Mouse (Mus musculus) urinary bladder, postnatal 14 days (tissue): ENCODE measurements at regions not wholly inside any gene's neighbourhood (a gene's known extent, or its start where the extent isn't known, plus 50 kb on each side); places are given as distances from the start of the nearest gene placed in this dataset.
"Not testable (repeated sequence)": the region's sequence is repeated elsewhere in the genome, so short reads cannot be mapped to it uniquely, and the experiment has no call there.

Experiments
- DNase-seq: peaks from one replicate; pipeline ENCODE4 v3.0.0; 2021; ENCODE audit warnings: low spot score

DNA sequence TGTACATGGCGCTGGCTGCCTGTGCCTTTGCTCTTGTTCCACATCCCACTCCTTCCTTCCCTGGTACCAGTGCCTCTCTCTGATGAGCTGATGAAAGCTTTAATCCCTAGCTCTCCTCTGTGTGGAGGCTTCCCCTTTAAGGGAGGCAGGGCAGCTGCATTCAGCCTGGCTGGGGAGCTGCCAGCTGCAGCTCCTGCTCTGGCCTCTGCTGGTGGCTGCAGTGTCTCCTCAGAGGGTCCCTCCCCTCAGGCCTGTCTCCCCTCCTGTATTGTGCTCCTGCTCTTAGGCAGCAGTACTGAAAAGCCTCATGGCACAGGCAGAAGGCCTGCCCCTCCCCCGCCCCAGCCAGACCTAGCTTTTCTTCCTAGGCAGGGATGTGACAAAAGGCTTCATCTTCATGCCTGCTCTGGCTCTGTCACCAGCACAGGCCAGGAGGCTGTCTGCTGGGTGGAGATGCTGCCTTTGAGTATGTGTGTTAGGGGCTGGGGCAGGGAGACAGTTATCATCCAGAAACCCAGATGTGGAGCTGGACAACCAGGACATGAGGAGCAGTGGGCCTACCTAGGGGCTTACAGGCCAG, 97.7 kb upstream of the Zcchc13 start:
- not testable (repeated sequence) for DNase-seq

DNA sequence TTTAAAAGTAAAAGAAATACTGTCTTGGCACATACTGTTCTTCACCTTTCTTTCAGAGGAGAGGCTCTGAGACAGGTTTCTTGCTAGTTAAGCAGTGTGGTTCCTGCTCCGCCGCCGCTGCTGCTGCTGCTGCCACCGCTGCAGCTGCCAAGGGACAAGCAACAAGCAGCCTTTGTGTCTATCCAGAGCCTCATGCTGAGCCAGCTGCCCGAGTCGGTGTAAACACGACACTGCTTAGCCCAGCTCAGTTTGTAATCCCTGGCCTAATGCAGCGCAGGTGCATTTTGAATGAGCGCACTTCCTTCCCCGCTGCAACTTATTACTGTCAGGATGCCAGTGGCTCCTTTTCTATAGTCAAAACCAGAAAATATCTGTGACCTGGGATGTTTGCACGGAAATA, 97.1 kb upstream of the Zcchc13 start:
- no peak for DNase-seq

DNA sequence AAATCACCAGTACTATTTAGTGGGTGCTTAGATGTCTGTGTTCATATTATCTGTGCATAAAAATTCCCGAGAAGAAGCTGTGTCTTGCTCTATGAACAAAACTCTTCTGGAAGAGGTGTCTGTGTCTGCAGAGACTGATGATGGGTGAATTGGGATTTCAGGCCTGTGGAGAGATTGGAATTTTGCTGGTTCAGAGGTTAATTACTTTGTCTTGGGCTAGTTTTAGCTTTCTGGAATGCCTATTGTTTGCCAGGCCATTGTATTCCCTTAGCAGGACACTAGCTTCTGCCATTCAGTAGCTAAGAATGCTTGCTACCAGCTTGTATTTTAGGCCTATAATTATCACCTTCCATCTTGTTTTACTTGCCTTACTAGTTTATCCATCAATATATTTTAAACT, 96.6 kb upstream of the Zcchc13 start:
- DNase-seq: no peak

DNA sequence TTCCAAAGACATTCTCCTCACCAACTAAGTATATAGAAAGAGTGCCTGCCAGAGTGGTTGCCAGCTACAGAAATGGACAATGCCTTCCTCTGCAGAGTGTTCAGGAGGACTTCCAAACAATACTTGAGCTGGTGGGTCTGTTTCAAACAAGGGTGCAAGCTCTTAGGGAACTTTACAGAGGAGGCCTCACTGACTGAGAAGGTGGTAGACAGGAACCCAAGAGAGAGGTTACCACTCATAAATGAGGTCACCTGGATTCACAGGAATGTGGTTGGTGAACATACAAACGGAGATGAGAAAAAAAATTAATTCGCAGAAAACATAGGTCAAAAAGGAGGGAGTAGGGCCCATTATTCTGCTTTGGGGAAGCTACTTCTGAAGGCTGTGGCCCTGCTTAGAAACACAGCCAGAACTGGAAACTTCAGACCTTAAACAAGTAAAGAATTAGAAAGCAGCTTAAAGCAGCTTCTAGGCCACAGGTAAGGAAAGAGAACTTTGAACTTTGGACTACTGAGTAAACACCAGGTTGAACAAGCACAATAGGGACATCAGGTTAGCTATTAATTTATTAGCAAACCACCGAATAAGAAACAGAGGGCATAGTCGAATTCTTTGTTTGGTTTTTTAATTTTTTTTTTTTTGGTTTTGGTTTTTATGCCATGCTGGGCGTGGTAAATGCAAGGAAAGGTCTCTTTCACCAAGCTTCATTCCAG, 83.7 kb upstream of the Zcchc13 start:
- DNase-seq: no peak

DNA sequence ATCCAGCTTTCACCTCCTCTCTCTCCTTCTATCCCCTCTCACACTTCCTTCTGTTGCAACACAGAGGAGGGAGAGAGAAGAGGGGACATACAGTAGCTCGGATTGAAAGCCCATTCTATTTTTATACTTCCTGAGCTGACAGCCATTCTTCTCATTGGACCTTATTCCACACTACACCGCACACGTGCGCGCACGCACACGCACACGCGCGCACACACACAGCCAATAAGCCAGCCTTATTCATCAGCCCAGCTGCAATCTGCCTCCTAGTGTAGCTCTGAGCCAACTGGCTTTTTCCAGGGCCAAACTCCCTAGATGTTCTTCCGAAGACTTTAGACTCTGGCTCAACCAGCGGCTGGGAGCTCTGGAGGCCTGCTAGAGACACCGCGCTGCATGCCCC, 79.1 kb upstream of the Zcchc13 start:
- DNase-seq: peak; percentile 10

DNA sequence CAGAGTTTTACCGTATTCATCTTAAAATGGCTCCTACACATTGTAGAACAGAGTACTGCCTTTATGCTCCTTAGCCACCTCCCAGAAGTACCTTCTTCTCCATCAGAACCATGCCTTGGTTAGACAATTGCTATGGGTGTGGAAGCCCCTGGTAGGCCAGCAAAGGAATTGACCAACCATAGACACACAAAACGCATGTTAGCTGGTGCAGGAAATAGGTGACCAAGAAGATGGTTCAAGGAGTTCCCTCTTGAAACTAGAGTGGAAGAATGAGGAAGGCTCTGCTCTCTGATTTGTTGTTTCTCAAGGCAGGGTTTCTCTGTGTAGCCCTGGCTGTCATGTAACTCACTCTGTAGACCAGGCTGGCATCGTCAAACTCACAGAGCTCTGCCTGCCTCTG, 77.2 kb upstream of the Zcchc13 start:
- no peak for DNase-seq

DNA sequence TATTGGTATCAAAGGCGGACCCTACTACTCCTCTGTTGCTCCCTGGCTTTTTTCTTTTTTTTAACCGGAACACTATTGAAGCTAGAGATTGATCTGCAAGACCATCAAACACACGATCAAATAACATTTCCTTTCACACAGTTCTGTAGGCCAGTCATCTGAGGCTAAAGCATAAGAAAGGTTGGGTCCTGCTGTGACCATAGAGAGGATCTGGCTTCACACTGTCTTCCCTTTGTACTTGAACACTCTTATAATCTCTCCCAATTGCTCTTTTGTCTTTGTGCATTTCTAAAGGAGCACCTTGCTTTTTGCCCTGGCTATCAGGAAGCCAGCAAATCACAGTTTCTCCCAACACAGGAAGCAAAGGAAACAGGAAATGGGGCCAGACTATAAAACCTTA, 76.8 kb upstream of the Zcchc13 start:
- no peak for DNase-seq

DNA sequence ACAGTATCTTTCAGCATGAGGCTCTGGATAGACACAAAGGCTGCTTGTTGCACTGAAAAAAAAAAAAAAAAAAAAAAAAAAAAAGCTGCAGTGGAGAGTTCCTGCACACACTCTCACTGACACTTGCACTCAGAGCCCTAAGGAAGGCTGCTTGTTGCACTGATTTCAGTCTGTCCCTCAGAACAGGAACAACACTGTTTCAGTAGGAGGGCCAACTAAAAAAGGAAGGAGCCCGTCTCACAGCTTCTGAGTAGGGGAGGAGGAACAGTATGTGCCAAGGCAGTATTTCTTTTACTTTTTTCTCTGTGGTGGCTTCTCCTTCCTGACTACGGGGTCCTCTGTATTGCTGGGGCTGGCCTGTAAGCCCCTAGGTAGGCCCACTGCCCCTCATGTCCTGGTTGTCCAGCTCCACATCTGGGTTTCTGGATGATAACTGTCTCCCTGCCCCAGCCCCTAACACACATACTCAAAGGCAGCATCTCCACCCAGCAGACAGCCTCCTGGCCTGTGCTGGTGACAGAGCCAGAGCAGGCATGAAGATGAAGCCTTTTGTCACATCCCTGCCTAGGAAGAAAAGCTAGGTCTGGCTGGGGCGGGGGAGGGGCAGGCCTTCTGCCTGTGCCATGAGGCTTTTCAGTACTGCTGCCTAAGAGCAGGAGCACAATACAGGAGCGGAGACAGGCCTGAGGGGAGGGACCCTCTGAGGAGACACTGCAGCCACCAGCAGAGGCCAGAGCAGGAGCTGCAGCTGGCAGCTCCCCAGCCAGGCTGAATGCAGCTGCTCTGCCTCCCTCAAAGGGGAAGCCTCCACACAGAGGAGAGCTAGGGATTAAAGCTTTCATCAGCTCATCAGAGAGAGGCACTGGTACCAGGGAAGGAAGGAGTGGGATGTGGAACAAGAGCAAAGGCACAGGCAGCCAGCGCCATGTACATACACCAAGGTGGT, 75.1 kb upstream of the Zcchc13 start:
- DNase-seq: not testable (repeated sequence)

DNA sequence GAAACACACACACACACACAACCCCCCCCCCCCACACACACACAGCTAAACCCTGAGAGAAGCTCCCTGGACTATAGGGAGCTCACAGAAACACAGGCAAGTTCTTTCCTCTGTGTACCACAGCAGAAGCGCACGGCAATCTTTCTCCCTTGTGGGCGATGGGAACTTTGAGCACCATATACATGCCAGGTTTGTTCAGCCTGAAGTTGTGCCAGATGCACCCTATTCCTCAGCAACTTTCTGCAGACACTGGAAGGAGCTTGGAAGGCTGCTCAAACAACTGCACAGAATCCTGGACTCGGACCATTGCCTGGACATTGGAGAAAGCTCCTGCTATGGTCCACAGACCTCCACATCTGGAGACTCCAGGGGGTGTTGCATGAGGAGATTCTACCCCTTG, 74.3 kb upstream of the Zcchc13 start:
- no peak for DNase-seq

DNA sequence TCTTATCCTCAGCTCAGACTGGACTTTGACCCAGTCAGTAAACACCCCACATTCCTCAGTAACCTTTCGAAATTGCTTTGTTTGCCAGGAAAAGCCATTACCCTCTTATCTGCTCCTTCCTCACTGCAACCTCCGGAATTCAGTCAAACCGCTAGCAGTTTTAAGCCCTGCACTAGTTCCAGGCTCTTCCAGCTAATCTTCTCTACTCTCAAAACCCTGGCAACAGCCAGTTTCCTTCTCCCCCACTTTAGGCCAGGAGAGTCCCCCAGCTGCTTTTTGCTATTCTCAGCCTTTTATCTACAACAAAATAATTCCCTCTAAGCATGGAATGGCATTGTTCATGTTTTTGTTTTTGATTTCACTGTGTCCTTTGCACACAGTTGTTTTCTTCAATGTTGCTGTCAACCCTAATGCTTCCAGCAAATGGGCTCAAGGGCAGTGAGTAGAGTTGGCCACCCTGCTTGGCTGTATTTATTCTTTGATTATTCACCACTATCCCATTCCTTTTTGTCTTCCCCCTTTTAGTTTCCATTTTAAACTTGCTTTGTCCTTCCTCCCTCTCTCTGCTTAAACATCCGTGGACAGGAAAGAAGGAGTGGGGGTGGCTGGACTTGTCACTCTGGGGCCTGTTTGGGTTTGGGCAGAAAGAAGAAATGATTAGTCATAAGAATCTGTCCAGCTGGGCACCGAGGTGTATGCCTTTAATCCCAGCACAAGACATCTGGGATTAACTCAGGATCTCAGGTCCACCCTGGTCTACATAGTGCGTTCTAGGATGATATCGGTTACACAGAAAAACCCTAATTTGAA, 73.5 kb upstream of the Zcchc13 start:
- no peak for DNase-seq

DNA sequence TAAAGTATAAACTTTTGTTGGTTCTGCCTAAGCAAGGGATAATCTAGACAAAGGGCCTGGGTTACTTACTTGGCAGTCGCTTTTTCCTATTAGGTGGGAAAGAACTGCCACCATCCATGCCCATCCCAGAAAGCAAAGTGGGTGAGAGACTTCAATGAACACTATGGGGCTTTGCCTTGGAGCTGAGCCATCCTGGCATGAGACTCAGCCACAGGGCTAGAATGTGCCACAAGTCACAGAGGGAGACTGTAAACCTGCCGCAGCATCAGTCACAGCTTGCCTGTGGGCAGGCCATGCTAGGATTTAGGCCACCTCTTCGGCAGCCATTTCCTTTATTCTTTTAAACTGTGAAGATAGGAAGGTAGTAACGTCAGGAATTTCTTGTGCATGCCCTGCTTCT, 72.9 kb upstream of the Zcchc13 start:
- DNase-seq: no peak

DNA sequence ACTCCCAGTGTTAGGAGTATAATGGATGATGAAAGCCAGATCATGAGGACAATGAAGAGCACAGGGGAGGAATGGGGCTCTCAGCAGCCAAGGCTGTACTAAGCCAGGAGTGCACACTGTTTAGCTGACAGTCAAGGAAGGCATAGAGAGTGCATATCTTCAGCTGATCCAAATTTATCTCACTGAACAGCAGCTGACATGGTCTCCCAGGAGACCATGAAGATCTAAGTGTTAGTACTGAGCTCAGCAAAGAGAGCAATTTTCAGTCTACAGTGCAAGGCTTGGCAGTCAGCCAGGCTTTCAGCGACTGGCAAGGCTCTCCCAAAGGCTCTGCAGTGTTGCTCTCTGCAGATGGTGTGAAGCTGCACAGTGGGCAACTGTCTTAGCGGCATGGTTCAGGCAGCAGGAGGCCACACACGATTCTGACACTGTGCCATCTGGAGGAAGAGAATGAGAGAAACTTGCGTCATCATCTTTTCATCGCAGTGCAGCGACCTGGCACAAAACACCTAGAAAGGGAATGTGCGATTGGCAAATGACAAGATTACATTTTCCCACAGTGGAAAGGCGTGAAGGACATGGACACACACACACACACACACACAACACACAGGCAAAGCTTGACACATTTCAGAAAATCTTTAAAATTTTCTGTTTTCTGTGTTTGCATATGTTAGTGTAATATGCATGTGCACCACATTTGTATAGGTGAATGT, 66.7 kb upstream of the Zcchc13 start:
- DNase-seq: peak; percentile 20

DNA sequence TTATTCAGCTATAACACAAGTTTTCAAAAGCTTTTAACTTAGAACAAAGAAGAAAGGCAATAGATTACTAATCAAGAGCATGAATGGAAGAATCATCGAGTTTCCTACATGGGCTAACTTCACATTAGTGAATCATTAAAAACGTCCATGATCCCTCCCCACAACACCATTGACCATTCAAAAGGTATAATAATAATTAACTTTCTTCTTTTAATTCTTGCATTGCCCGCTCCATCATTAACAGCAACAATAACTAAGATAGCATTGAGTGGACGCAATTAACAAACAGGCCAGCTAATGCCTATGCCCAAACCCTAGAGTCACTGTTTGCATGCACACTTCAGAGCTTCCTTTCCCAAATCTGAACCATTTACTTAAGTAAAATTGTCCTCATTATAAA, 57.0 kb upstream of the Zcchc13 start:
- DNase-seq: no peak

DNA sequence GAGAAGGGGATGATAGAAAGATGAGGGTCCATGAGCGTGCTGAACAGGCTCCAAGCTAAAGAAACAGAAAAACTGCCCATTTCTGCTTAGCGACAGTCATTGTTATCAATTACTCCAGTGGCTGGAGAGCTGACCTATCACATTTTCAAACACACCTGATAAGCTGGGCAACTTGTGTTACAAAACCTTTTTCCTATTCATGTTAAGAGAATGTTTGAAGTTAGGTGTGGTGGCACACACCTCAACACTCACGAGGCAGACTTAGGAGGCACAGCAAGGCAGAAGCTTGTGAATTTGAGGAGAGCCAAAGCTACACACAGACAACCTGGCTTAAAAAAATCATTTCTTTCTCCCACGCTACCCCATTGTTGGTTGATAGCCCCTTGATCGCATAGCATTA, 50.9 kb upstream of the Zcchc13 start:
- no peak for DNase-seq
